Mouse (Mus musculus): ENCODE data around the gene Nebl. TPM values are rescaled to one million over a fixed set of nuclear protein-coding genes. Genes with fewer than 3 reads are reported as not detected.

The Nebl gene
- polyA plus RNA-seq, 1 experiment from 2014 or later = 0.64 TPM

GRCm38 (mm10) chr2:17365671-17366070, 365.6 kb downstream of the Nebl start:
- H3K27me3 ChIP-seq (replicated peaks; ENCODE audit: control insufficient read depth, insufficient read depth, low read length) = no peaks in the 10 kb centered on the region
- no peak overlapping the region for H3K27ac ChIP-seq (ENCODE audit: low read length)
- no peak overlapping the region for H3K9ac ChIP-seq (ENCODE audit: low read depth, low read length)
- H3K9me3 ChIP-seq (ENCODE audit: control insufficient read depth, low read length) = no peaks in the 10 kb centered on the region
- H3K4me1 ChIP-seq (ENCODE audit: control insufficient read depth, insufficient read depth, low read length) = peaks cover 4% of the 10 kb centered on the region
- no peak for ATAC-seq
- 70% methylated on average over 5 of the region's 5 CpGs for WGBS
- no peaks in the 10 kb centered on the region for H3K36me3 ChIP-seq (ENCODE audit: control insufficient read depth, insufficient read depth, low read length)
- no peak overlapping the region for H3K4me3 ChIP-seq (ENCODE audit: low read length)
- no peak overlapping the region for H3K4me2 ChIP-seq (ENCODE audit: low read depth, low read length)

- ATAC-seq = no peak
- no peak overlapping the region for H3K4me3 ChIP-seq (ENCODE audit: low read length)
- no peak overlapping the region for H3K27ac ChIP-seq (ENCODE audit: low read length)
- H3K27me3 ChIP-seq (replicated peaks; ENCODE audit: control insufficient read depth, insufficient read depth, low read length) = no peaks in the 10 kb centered on the region
- WGBS = 63% methylated on average over 6 of the region's 6 CpGs
- no peak overlapping the region for H3K9ac ChIP-seq (ENCODE audit: low read depth, low read length)
- H3K9me3 ChIP-seq (ENCODE audit: control insufficient read depth, low read length) = no peaks in the 10 kb centered on the region
- no peaks in the 10 kb centered on the region for H3K36me3 ChIP-seq (ENCODE audit: control insufficient read depth, insufficient read depth, low read length)
- no peak overlapping the region for H3K4me2 ChIP-seq (ENCODE audit: low read depth, low read length)
- H3K4me1 ChIP-seq (ENCODE audit: control insufficient read depth, insufficient read depth, low read length) = peaks cover 4% of the 10 kb centered on the region
Measured at GRCm38 (mm10) chr2:17364971-17365548, 366.2 kb downstream of the Nebl start.

- no peak overlapping the region; the same call in 1 of the 2 replicates for H3K27ac ChIP-seq (ENCODE audit: low read length)
- H3K9me3 ChIP-seq (ENCODE audit: control insufficient read depth, low read length) = no peaks in the 10 kb centered on the region
- peaks cover 4% of the 10 kb centered on the region for H3K4me1 ChIP-seq (ENCODE audit: control insufficient read depth, insufficient read depth, low read length)
- peak; percentile 38 for ATAC-seq
- no peak overlapping the region for H3K9ac ChIP-seq (ENCODE audit: low read depth, low read length)
- 37% methylated on average over 12 of the region's 12 CpGs for WGBS
- no peaks in the 10 kb centered on the region for H3K36me3 ChIP-seq (ENCODE audit: control insufficient read depth, insufficient read depth, low read length)
- no peak overlapping the region for H3K4me3 ChIP-seq (ENCODE audit: low read length)
- H3K4me2 ChIP-seq (ENCODE audit: low read depth, low read length) = no peak overlapping the region; the same call in 1 of the 2 replicates
- H3K27me3 ChIP-seq (replicated peaks; ENCODE audit: control insufficient read depth, insufficient read depth, low read length) = no peaks in the 10 kb centered on the region
Measured at GRCm38 (mm10) chr2:17363337-17364216, 367.7 kb downstream of the Nebl start.

GRCm38 (mm10) chr2:17362181-17362580, 369.1 kb downstream of the Nebl start:
- H3K4me3 ChIP-seq (ENCODE audit: low read length) = no peak overlapping the region
- no peak overlapping the region for H3K27ac ChIP-seq (ENCODE audit: low read length)
- peaks cover 4% of the 10 kb centered on the region for H3K4me1 ChIP-seq (ENCODE audit: control insufficient read depth, insufficient read depth, low read length)
- H3K9ac ChIP-seq (ENCODE audit: low read depth, low read length) = no peak overlapping the region
- no peak for ATAC-seq
- no peak overlapping the region for H3K4me2 ChIP-seq (ENCODE audit: low read depth, low read length)
- H3K36me3 ChIP-seq (ENCODE audit: control insufficient read depth, insufficient read depth, low read length) = no peaks in the 10 kb centered on the region
- no peaks in the 10 kb centered on the region for H3K27me3 ChIP-seq (replicated peaks; ENCODE audit: control insufficient read depth, insufficient read depth, low read length)
- no peaks in the 10 kb centered on the region for H3K9me3 ChIP-seq (ENCODE audit: control insufficient read depth, low read length)
- 83% methylated on average over 1 of the region's 1 CpGs for WGBS

GRCm38 (mm10) chr2:17344643-17345042, 386.6 kb downstream of the Nebl start:
- H3K9me3 ChIP-seq (ENCODE audit: control insufficient read depth, low read length) = no peaks in the 10 kb centered on the region
- no peak overlapping the region for H3K9ac ChIP-seq (ENCODE audit: low read depth, low read length)
- H3K27ac ChIP-seq (ENCODE audit: low read length) = no peak overlapping the region
- 66% methylated on average over 1 of the region's 1 CpGs for WGBS
- H3K4me2 ChIP-seq (ENCODE audit: low read depth, low read length) = no peak overlapping the region
- H3K4me3 ChIP-seq (ENCODE audit: low read length) = no peak overlapping the region
- no peaks in the 10 kb centered on the region for H3K27me3 ChIP-seq (replicated peaks; ENCODE audit: control insufficient read depth, insufficient read depth, low read length)
- ATAC-seq = no peak
- H3K36me3 ChIP-seq (ENCODE audit: control insufficient read depth, insufficient read depth, low read length) = no peaks in the 10 kb centered on the region
- no peaks in the 10 kb centered on the region for H3K4me1 ChIP-seq (ENCODE audit: control insufficient read depth, insufficient read depth, low read length)

GRCm38 (mm10) chr2:17335451-17335850, 395.8 kb downstream of the Nebl start:
- Histone ChIP-seq H3K4me3 (ENCODE audit: low read length) (no peak overlapping the region), H3K27me3 (replicated peaks; ENCODE audit: control insufficient read depth, insufficient read depth, low read length) (no peaks in the 10 kb centered on the region), H3K4me1 (ENCODE audit: control insufficient read depth, insufficient read depth, low read length) (no peaks in the 10 kb centered on the region), H3K27ac (ENCODE audit: low read length) (no peak overlapping the region), H3K36me3 (ENCODE audit: control insufficient read depth, insufficient read depth, low read length) (no peaks in the 10 kb centered on the region), H3K4me2 (ENCODE audit: low read depth, low read length) (no peak overlapping the region), H3K9me3 (ENCODE audit: control insufficient read depth, low read length) (no peaks in the 10 kb centered on the region), H3K9ac (ENCODE audit: low read depth, low read length) (no peak overlapping the region)
- 87% methylated on average over 5 of the region's 5 CpGs for WGBS
- no peak for ATAC-seq

GRCm38 (mm10) chr2:17326590-17326989, 404.7 kb downstream of the Nebl start:
- H3K36me3 ChIP-seq (ENCODE audit: control insufficient read depth, insufficient read depth, low read length) = no peaks in the 10 kb centered on the region
- H3K27me3 ChIP-seq (replicated peaks; ENCODE audit: control insufficient read depth, insufficient read depth, low read length) = no peaks in the 10 kb centered on the region
- ATAC-seq = no peak
- no peak overlapping the region for H3K9ac ChIP-seq (ENCODE audit: low read depth, low read length)
- 78% methylated on average over 1 of the region's 1 CpGs for WGBS
- H3K4me3 ChIP-seq (ENCODE audit: low read length) = no peak overlapping the region
- H3K27ac ChIP-seq (ENCODE audit: low read length) = no peak overlapping the region
- H3K4me2 ChIP-seq (ENCODE audit: low read depth, low read length) = no peak overlapping the region
- H3K9me3 ChIP-seq (ENCODE audit: control insufficient read depth, low read length) = no peaks in the 10 kb centered on the region
- H3K4me1 ChIP-seq (ENCODE audit: control insufficient read depth, insufficient read depth, low read length) = no peaks in the 10 kb centered on the region

GRCm38 (mm10) chr2:17316850-17317249, 414.4 kb downstream of the Nebl start:
- ATAC-seq = no peak
- Histone ChIP-seq H3K27ac (ENCODE audit: low read length) (no peak overlapping the region), H3K4me1 (ENCODE audit: control insufficient read depth, insufficient read depth, low read length) (no peaks in the 10 kb centered on the region), H3K36me3 (ENCODE audit: control insufficient read depth, insufficient read depth, low read length) (no peaks in the 10 kb centered on the region), H3K4me2 (ENCODE audit: low read depth, low read length) (no peak overlapping the region), H3K4me3 (ENCODE audit: low read length) (no peak overlapping the region), H3K27me3 (replicated peaks; ENCODE audit: control insufficient read depth, insufficient read depth, low read length) (no peaks in the 10 kb centered on the region), H3K9ac (ENCODE audit: low read depth, low read length) (no peak overlapping the region), H3K9me3 (ENCODE audit: control insufficient read depth, low read length) (no peaks in the 10 kb centered on the region)
- 65% methylated on average over 5 of the region's 5 CpGs for WGBS

- Histone ChIP-seq H3K27ac (ENCODE audit: low read length) (no peak overlapping the region), H3K4me3 (ENCODE audit: low read length) (no peak overlapping the region), H3K4me2 (ENCODE audit: low read depth, low read length) (no peak overlapping the region), H3K27me3 (replicated peaks; ENCODE audit: control insufficient read depth, insufficient read depth, low read length) (no peaks in the 10 kb centered on the region), H3K9me3 (ENCODE audit: control insufficient read depth, low read length) (no peaks in the 10 kb centered on the region), H3K36me3 (ENCODE audit: control insufficient read depth, insufficient read depth, low read length) (no peaks in the 10 kb centered on the region), H3K4me1 (ENCODE audit: control insufficient read depth, insufficient read depth, low read length) (no peaks in the 10 kb centered on the region), H3K9ac (ENCODE audit: low read depth, low read length) (no peak overlapping the region)
- no peak for ATAC-seq
Measured at GRCm38 (mm10) chr2:17301379-17301778, 429.9 kb downstream of the Nebl start.

Data from intestine, embryonic 16.5 days (tissue).